Mouse (Mus musculus) gastrocnemius, adult 18-20 months (tissue): ENCODE measurements around the gene Surf4. TPM values are rescaled to one million over a fixed set of nuclear protein-coding genes. Genes with fewer than 3 reads are reported as not detected.

Experiments used
- DNase-seq: peaks from one replicate; pipeline ENCODE4 v3.0.0; 2021; ENCODE audit warnings: low spot score
- total RNA-seq, 2 experiments: library from RNA; stranded (reverse); gene quantifications; 2 replicates each; pipeline ENCODE4 v1.2.3; 2021

Surf4 gene
- total RNA-seq, 2 experiments from 2014 or later = 69.8 to 70.0 TPM

DNA sequence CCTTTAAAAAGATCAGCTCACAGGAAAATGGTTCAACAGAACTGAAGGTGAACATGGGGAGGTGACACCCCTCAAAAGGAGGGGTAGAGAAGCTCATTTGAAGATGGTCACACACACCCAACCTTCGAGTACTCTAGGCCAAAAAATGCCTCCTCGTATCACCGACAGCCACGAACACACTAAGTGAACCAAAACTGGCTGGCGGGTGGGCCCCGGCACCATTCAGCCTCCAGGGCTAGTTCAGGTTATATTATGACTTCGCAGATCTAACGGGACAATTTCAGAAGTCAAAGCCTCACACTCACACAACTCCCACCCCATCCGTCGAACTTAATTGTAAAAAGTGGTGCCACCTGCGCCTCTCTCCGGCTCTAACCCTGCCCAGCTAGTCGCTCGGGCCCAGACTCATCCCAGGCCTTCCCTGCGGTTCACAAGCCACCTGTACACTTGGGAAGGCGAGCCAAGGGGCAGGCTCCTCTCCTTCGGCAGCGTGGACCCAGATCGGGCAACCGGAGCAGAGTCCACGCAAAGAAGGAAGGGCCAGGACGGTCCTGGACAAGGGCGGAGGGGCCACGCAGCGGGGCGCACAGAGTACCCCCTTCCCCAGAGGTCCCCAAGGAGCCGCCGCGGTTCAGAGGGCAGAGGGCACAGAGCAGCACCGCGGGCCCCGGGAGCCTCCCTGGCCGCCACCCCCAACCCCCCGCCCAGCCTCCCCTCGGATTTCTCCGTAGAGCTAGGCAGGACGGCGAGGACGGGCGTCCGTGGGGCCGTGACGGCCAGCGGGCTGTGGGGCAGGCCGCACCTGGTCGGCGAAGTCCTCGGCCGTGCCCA lies 1.0 kb downstream of the Surf4 start:
- DNase-seq = peak; percentile 21

DNA sequence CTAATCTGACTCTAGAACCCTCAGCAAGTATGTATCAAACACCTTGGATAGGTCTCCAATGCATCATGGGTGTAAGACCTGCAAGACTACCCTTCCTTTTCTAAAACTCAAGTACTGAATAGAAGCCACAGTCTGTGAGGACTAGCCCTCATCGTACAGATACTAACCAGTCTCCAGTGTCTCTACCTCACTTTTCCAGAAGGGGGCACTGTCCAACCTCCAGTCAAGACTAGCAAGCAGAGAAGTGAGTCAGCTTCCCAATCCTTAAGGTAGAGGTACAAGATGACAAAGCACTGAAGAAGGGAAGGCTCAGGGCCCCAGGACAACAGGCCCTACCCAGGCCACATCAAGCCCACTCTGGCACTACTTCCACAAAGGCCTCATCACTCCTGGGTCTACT lies 3.3 kb downstream of the Surf4 start:
- peak; percentile 64 for DNase-seq

DNA sequence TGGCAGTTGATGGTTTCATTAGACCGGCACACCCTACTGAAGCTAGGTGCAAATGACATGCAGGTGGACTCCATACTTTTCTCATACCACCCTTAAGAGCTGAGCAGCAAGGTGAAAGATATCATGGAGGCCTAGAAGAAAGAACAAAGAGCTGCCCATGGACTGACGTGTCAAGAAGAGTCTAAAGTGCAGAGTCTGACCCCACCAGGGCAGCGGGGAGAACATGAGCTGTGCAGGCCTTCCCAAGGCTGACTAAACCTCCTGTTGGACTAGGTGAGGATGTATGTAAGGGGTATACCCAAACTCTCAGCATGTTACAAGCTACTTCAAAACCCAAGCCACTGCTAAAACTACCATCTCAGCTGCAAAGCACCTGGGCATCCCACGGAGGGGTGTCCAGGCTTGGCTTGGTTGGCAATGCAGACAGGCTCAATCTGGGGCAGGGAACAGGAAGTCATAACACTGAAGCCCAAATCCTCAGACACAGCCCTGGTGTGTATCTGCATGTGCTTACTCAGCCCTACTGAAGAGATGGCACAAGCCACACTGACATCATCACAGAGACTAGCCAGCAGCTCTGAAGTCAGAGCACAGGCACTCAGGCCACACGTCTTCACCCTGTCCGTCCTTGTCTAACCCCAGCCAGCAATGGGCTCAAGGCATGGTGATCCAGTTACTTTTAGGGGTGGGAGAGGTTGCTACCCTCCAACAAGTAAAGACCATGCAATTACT lies 5.8 kb downstream of the Surf4 start:
- DNase-seq = no peak

DNA sequence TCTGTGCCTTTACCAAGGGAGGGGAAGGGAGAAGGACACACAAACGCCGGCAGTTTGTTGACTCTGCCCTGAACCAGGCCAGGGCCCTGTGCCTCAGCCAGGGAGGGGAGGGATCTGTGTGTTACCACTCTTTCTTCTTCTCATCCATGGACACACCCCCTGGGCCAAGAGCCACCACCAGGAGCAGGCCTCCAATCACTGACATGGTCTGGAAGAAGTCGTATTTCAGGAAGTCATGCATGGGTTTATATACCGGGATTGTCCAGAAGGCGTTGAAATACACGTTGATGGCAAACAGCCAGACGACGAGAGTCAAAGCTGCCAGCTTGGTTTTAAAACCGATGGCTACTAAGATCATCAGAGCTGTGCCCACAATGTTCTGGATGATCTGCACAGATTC lies 11.9 kb downstream of the Surf4 start:
- no peak for DNase-seq

DNA sequence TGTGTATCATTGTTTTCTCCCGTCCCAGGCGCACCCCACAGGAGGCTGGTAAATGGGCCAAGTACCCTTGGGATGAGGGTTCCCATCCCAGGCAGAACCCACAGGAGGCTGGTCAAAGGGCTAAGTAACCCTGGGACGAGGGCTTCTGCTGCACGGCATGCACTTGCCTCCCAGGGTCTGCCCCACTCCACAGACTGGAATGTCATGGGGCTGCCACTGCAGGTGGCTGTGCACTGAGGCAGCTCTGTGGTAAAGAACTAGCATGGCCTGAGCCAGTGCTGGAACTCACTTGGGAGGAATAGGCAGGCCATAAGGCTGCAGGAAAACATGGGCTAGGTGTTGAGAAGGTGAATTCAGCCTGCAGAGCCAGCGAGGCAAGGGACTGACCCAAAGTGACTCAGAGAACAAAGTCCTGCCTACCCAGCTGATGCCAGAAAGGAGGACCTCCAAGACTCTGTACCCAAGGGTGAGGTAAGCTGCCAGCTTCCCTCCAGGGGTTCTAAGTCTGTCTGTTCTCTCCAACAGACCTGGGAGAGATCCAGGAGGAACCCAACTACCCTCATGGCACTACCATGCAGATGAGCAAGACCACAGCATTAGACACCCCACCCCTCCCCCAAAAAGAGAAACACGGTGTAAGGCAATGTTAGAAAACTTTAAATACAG lies 13.4 kb downstream of the Surf4 start:
- no peak for DNase-seq

DNA sequence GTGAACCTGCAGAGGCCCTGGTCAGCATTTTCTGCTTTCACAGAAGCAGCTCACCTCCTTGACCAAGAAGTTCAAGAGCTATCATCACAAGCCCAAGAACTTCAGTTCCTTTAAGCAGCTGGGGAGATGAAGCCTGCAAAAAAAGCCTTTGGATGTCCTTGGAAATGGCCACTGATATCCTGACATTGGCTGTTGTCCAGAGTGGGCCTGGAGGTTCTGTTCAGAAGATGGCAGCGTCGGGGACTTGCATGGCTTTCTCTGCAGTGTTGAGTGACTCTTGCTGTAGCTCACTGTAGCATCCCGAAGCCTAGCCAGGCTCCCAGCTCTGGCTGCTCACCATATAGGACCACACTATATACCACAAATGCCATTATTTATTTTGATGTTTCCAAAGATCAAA lies 14.0 kb downstream of the Surf4 start:
- DNase-seq = no peak

DNA sequence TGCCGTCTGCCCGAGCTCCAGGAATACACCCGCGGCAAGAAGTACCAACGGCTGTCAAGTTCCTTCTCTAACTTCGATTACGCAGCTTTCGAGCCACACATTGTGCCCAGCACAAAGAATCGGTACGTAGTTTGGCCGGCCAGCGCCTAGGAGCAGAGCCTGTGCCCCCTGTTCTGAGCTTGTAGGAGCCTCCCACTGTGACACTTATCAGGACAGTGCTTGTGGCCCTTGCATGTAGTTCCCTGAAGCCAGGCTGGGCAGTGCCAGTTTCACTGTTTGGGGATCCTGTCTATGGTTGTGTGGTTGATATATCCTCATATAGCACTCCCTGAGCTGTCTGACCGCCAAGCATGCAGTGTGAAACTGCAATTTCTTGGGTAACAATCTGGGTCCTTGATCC lies 17.0 kb downstream of the Surf4 start:
- DNase-seq = no peak

DNA sequence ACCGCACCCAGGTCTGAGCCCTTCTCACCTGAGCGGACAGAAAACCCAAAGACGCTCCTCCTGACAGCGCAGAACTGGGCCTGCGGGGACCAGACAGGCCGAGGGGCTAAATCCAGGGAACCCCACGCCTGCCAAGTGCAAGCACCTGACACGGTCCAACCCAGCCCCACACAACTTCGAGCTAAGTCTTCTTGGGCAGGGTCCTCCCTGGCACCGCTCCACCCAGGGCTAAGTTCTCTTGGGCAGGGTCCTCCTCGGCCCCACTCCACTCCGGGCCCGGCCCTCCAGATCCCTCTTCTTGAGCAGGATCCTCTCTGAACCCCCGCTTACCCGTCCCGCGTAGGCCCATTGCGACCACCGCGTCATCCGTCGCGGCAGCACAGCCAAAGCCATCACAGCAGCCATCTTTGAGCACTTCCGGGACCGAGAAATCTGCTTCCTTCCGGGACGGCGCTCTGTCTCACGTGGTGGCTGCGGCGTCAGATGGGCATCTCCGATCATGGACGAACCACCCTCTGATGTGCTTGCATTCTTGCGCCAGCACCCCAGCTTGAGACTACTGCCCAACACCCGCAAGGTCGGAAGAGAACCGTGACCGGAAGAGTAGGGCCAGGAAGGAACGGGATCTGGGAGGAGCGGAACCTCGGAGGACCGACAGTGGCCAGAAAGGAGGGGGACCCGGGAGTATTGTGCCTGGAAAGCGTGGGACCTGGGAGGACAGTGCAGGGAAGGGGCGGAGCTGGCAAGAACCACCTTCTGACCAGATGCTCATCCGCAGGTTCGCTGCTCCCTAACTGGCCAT lies 17.6 kb downstream of the Surf4 start, which contains the start of the genes Surf2 and Surf1:
Surf2 (plus strand) TSS at position 441 of the 802 bp plus-strand sequence.
Surf1 (minus strand) TSS at position 604 of the 802 bp plus-strand sequence.
- DNase-seq = peak; percentile 78

DNA sequence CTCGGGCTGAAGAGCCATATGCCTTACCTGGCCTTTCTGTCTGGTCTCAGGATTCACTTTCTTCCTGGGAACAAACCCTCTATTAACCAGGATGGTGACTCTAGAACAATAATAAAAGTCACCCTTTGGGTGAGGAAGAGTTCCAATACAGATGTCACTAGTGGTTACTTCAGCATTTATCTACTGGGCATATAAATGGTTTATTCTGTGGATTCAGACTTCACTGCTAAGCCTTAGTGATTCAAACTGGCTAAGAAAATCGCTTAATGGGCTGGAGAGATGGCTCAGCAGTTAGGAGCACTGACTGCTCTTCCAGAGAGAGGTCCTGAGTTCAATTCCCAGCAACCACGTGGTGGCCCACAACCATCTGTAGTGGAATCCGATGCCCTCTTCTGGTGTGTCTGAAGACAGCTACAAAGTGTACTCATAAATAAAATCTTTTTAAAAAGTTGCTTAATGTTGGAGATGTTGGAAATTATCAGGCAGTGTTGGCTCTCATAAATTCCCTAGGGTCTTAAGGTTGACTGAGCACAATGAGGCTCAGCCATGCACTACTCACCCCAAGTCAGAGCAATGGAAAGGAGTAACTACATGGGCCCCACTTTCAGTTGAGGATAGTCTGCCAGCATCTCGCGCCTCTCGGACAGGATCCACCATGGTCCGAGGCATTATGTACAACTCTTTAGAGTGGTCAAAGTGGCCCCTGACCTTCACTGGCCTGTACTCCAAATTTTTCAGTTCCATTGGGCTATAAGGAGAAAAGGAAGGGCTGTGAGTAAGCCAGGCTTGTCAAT lies 19.4 kb downstream of the Surf4 start:
- DNase-seq = no peak

DNA sequence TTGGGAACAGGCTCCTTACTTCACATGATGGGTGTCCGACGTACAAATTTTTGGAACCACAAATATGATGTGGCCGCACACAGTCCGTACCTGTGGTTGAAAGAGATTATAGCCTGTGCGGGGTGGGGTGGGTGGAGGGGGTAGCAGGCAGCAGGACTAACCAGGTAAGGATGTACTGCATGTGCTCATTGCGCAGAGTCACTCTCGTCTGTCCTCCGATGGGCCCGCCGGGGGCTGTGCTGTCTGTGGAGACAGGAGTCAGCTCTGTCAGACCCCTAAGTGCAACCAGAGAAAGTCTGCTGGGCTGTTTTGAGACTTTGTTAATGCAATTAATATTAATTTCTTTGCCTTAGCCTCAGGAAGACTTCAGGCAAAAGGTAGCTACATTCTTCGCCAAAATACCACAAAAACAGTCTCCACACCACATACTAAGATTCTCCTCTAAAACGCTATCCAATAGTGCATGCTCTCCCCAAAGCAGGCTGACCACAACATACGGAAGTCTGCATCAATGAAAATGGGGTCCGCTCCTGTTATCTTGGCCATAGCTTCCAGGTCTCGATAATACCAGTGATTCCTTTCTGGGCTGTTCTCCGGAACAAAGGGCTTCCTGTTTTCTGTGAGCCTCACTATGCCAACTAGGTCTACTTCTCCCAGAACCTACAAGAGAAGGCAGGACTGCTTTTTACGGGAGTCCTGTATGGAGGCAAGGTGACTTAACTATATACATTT lies 20.1 kb downstream of the Surf4 start:
- no peak for DNase-seq

DNA sequence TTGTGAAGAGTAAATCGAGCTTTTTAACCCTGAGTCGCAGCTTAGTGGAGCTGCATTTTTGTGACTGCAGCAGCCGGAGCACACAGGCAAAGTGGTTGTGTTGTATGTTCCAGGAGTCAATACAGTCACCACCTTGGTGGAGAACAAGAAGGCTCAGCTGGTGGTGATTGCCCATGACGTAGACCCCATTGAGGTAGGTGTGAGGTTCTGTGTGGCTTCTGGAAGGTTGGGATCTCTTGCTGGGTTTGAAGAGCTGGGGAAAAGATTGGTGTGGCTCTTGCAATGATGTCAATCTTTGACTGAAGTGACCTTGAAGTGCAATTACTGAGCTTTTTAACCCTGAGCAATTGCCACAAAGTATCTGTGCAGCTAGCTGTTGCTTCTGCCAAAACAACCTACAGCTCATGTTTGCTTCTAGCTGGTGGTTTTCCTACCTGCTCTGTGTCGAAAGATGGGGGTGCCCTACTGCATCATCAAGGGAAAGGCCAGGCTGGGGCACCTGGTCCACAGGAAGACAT lies 21.4 kb downstream of the Surf4 start:
- no peak for DNase-seq

DNA sequence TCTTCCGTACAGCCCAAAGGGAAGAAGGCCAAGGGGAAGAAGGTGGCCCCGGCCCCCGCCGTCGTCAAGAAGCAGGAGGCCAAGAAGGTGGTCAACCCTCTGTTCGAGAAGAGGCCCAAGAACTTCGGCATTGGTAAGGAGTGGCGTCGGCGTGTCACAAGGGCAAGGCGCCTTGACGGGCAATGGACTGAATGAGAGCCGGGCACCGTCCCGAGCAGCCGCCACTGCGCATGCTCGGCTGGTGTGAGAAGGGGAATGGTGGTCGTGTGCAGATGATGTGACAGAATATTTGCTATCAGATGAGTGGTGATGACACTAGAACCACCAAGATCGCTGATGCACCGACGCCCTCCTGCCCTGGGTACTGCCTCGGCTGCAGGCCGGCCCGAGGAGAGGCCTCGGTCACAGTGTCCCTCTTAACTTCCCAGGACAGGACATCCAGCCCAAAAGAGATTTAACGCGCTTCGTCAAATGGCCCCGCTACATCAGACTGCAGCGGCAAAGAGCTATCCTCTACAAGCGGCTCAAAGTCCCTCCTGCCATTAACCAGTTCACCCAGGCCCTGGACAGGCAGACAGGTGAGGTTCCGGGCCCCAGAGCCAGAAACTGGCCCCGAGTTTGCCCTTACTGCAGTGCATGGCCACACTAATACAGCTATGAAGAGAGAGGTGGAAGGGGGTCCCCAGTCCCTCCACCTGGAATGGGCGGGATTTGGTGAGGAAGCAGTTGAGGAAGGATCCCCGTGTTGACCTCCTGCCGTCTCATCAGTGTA lies 22.5 kb downstream of the Surf4 start:
- DNase-seq = no peak

DNA sequence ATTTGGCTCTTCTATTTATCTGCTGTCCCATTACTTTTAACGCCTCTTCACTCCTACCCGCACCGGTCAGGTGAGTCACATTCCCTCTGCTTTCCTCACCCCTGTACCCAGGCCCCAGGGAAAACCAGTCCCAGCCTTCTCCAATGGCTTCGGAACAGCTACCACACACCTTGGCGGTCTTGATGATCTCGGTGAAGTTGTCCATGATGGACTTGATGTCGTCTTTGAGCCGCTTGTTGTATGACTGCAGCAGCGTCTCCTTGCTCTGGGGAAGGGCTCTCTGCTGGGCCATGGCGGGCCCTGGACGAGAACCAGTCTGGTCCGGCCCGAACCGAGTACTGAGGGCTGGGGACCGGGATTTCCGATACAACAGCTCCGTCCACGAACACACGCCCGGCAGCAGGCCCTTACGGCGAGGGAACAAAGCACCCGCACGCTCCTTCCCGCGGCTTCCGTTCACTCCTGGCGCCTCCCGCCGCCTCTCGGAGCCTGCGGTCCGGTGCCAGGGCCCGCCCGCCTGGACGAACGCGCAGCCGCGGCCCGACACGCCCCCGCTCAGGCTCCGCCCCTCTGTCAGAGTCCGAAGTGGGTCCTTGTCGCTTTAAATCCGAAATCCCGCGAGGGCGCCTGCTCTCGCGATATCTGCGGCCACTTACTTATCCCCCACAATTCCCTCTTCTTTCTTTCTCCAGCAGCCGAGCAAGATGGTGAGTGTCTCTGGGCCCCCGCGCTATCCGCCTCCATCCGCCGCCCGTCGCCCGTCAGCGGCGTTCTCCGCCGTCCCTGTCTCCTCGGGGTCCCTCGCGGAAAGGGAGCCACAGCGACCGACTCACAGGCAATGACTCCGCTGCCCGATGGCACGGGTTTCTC lies 23.4 kb downstream of the Surf4 start, which contains the start of the genes Med22 and Rpl7a:
Med22 (minus strand) TSS at position 554 of the 870 bp plus-strand sequence.
Rpl7a (plus strand) TSS at position 641 of the 870 bp plus-strand sequence.
- peak; percentile 100 for DNase-seq

DNA sequence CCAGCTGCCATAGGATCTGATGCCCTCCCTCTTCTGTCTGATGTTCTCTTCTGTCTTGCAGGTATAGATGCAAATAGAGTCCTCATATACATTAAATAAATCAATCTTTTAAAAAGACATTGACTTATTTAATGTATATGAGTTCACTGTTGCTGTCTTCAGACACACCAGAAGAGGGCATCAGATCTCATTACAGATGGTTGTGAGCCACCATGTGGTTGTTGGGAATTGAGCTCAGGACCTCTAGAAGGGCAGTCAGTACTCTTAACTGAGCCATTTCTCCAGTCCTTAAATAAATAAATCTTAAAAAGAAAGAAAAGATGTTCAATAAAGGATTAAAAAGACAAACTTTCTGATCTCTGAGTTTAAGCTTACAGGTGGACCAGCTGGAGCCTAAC lies 24.3 kb downstream of the Surf4 start:
- no peak for DNase-seq

DNA sequence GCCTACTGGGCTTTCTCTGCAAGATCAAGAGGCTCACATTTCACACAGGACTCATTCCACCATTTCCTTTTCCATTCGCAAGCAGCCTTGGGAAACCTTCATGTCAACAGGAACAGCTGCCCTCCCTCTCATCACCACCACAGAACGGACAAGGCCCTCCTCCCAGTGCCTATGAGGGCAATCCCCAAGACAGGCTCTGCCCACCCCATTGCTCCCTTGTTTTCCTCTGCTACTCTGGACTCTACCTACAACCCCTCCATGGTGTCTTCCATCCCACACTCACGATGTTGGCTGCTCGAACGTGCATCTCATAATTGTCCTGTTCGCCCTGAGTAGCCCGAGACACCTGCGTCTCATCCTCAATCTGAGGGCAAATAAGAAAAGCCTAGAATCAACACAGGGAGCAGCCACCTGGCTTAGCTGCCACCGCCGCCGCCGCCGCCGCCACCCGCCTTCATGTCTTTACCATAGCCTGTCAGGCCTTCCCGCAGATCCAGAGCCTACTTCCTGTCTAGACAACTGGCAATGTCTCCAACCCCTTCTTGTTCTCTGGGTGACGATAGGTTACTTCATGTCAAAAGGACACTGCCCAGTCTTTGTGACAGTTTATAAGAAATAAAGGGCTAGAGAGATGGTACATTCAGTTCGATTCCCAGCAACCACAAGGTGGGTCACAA lies 24.9 kb downstream of the Surf4 start:
- DNase-seq = no peak

DNA sequence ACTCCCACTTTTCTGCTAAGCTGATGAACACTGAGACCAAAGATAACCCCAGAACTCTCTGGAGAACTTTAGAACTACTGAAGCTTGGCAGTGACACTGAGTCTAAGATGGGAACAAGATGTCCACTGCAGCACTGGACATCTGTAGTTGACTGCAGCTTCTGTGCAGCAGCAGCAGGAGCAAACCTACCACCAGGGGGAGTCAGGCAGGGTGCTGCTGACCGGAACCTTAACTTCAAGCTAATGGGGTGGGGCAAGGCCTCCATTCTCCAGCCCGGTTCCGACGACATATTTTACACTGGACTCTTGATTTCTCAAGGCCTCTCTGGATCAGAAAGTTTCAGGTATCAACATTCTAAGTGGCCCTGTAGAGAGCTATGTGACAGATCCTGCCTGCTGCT lies 26.6 kb downstream of the Surf4 start:
- DNase-seq = no peak

DNA sequence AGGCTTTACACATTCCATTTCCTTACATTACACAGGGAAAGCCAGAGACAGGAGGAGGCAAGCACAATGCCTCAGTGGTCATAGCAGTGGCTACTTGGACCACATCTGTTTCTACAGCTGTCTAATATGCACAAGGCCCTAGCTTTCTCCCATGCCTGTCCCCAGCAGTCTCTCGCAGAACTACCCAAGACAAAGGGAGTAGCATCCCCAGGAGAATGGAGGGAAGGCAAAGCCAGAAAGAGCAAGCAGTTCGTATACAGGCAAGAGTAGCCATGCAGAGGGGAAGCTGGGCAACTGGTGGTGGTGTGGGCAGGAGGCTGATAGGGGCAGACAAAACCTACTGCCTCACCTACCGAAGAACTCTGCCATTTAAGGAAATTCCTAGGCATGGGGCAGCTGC lies 27.3 kb downstream of the Surf4 start:
- no peak for DNase-seq
